Mouse (Mus musculus): ENCODE results near the gene Gpx2.
"Not testable (repeated sequence)": the region's sequence is repeated elsewhere in the genome, so short reads cannot be mapped to it uniquely, and the experiment has no call there.

The Gpx2 gene

GRCm38 (mm10) chr12:76805056-76805811 lies 9.9 kb upstream of the Gpx2 start:
- peak; percentile 27 for DNase-seq (ENCODE audit: inconsistent ontology term)

- DNase-seq (ENCODE audit: inconsistent ontology term): no peak
Measured at GRCm38 (mm10) chr12:76803700-76804252, 8.4 kb upstream of the Gpx2 start.

DNA sequence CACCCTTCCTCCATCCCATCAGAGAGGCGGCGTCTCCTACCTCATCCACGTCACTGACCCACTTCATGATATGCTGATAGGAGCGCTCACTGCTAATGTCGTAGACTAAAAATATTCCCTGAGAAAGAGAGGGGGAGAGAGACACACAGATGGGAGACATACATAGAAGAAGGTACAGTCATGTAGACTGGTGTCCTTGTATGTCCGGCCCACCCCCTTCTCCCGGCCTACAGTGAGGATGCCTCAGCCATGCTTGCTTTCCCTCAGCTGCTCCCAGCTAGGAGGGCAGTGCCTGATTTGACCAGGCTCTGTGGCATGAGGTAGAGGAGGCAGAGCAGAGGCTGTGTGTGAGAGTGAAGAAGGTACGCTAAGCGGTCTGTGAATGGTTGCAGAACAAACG lies 7.7 kb upstream of the Gpx2 start:
- DNase-seq (ENCODE audit: inconsistent ontology term): no peak

DNA sequence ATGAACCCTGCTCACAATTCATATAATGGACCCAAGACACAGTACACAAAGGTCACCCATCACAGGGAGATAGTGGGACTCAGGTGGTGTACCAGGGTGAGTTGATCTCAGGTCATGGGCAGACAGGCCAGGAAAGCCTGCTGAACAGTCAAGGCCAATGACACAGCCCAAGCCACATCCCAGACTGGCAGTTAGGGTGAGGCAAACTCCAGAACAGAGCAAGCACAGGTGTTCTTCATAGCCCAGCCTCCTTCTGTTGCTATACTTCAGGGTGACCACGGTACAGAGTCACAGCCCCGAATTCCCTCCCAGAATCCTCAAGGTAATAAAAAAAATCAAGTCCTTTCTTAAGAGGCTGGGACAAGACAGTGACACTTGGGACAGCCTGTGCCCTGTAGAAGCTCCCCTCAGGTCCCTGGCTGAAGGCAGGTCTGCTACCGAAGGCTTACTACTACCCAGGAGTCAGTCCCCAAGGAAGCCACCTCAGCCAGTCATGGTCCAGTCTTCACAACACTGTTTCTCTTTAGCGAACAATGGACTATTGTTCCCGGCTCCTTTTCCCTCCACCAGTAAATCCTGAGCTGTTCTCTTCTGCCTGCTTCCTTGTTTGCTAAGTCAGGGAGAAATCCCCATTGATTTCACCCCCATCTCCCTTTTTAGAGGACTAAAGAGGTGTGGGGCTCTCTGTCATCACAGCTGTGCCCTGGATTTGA lies 2.8 kb upstream of the Gpx2 start:
- DNase-seq (ENCODE audit: inconsistent ontology term): no peak

DNA sequence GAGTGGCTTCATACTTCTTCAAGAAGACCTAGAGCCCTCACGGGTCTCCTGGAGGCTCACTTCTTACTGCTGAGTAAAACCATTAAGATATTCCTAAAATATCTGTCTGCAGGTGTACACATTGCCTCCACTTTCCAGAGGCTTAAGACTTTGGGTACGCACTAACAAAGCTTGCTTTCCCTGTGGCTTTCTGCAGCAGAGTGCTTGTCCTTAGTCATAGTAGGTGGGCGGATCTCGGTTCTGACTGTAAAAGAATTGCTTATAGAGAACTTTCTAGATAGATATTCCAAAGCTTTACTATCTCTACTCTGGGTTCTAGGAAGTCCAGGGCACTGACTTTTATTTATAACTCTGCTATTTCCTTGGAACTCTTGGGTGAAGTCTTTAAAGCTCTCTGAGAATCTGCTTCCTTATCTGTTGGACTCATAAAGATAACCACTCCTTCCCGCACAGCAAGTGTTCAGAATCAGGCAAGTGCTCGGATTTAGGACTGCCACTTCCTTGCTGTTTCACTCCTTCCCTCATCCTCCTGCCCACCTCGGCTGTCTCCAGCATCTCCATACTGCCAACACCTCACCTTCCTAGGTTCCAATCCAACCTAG lies 1.7 kb upstream of the Gpx2 start:
- DNase-seq (ENCODE audit: inconsistent ontology term): no peak

DNA sequence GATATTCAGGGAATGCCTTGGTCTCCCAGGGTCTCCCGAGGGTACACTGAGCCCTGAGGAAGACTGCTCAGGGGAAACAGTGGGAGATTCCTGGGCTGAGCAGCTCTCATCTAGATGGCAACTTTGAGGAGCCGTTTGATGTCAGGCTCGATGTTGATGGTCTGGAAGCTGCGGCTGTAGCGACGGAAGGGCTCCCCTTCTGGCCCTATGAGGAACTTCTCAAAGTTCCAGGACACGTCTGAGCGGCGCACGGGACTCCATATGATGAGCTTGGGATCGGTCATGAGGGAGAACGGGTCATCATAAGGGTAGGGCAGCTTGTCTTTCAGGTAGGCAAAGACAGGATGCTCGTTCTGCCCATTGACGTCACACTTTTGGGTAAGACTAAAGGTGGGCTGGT lies 2.8 kb downstream of the Gpx2 start:
- DNase-seq (ENCODE audit: inconsistent ontology term): not testable (repeated sequence)

DNA sequence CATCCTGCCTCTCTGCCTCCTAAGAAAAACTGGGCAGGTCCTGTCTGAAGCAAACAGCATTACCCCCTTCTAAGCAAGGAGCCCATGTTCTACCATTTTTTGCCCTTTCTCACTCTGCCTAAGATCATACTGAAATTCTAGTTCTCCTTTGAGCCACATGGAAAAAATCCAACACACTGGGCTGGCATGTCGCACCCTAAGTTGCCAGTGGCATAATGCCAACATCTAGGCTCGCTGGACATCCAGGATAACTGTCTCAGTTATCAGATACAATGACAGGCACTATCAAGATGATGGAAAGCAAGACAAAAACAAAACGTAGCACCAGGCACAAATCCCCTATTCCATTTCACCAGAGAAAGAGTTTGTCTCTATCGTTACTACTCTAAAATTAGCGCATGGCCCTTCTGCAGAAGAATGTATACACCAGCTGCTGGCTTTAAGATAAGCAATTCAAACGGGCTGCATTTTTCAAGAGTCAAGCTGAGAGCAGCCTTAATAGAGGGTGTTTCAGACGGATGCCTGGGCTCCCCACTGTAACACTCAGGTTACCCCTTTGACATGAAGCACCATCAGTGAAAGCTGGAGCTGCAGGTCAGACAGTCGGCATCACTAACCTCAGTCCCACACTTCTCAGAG lies 4.8 kb downstream of the Gpx2 start:
- DNase-seq (ENCODE audit: inconsistent ontology term): no peak

DNA sequence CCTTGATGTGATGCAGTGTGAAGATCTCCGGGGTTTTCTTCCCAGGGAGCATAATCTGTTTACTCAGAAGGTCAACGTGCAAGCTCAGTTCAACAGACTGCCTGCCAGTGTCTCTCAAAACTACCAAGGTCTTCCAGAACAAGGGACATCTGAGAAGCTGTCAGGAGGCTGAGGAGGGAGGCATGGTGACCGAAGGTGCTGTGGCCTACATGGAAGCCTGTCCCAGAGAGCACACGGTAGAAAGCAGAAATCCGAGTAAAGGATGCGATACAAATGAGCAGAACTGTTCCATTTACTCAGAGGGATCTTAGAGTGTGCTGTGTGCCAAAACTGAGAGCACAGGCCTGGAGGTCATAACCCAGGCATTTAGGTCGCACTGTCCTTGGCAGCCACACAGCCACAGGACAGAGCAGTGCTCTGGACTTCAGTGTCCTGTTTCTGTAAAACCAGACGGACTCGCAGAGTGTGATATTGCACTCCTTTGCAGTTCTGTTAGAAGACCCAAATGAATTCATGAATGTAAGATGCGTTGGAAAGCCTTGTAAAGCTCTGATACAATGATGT lies 11.2 kb downstream of the Gpx2 start:
- no peak for DNase-seq (ENCODE audit: inconsistent ontology term)

DNA sequence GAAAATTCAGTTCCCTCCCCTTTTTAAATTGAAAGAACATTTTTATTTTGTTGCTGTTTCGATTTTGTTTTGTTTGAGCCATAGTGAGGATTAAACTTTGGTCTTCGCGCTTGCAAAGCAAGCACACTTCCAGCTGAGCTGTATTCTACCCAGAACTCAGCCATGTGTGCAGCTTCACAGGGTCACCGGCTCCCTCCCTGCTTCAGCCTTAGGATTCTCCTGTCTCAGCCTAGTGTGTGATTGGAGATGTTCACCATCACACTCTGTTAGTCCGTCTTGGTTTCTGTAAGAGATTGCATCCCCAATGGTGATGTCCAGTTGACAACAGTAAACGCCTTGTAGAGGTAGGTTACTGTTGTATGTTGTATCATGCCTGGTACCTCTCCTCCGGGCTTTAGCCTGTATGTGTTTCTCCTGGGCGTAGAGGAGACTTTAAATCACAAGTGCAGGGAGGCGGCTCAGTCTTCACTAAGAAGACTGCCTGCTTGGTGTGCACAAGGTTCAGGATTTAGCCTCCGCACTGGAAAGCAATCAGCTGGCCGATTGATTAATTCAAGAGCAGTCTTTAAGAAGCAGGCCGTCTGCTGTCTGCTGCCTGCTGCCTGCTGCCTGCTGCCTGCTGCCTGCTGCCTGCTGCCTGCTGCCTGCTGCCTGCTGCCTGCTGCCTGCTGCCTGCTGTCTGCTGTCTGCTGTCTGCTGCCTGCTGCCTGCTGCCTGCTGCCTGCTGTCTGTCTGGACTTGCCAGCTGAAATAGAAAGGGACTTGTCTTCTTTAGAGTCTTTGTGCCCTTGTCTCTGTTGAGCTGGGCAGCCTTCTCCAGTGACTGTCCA lies 14.5 kb downstream of the Gpx2 start:
- DNase-seq (ENCODE audit: inconsistent ontology term): no peak

GRCm38 (mm10) chr12:76779951-76780350 lies 15.4 kb downstream of the Gpx2 start:
- no peak for DNase-seq (ENCODE audit: inconsistent ontology term)

DNA sequence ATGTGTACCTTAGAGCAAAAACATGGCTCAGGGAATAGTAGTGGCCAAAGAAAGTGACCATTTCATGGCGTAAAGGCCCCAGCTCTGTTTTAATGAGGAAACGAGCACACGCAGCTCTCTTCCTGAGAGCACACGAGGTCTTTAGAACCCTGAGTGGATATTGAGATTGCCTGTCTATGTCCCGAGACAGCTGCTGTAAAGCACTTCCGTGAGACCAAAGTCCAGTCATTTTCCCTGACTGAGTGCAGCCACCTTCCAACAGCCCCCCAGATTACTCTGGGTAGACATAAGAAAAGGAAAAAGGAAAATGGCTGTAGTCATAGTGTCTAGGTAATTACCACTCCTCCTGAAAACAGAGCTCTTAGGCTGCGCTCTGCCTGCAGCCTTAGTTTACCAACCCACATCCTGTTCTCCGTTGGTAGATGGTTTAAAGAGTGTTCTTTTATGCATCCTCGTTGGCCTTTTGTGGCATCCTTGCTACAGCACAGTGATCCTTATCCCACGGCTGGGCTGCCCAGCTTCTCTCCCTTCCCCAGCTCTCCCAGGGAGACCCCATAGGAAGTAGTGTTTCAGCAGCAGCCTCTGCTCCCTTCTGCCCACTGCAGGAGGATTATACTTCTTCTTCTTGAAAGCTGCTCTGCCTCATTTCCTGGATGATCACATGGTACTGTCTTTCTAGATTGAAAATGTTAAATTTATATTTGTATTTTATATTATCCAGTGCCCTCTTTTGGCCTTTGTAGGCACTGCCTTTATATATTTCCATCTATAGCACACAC lies 16.9 kb downstream of the Gpx2 start:
- no peak for DNase-seq (ENCODE audit: inconsistent ontology term)

- DNase-seq (ENCODE audit: inconsistent ontology term): no peak
Measured at GRCm38 (mm10) chr12:76777845-76778244, 17.5 kb downstream of the Gpx2 start.

DNA sequence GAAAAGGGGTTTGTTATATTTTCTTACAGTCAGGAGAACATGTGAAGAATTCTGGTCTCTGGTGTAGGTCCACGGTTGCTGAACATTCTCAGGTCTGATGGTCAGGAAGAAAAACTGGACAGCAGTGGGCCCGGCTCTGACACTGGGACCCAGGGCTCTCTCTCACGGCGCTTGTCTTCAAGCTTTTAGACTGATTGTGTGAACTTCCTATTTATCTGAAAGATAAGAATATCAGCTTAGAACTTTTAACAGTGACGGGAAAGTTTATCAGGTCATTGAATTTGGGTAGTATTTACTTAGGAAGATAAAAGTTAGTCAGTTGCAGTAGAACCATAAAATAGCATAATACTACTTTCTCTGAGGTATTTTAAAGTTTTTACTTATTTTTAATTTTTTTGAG lies 18.5 kb downstream of the Gpx2 start:
- no peak for DNase-seq (ENCODE audit: inconsistent ontology term)

DNA sequence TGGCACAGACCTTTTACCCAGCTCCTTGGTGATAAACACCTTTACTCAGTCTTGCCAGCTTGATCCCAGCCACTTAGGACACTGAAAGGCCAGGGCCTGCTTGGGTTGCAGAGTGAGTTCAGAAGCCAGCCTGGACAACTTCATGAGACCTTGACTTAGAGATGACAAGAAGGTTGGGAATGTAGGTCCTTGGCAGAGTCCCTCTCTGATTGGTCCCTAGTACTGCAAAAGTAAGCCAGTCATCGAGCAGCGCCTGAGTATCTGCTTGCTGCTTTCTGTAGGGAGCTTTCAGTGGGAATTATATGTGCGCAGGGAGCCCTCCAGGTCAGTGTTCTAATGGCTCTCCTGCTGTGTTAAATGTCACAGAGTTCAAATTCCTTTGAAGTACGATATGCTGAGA lies 20.2 kb downstream of the Gpx2 start:
- DNase-seq (ENCODE audit: inconsistent ontology term): no peak

- DNase-seq (ENCODE audit: inconsistent ontology term): no peak
Measured at GRCm38 (mm10) chr12:76774652-76775051, 20.7 kb downstream of the Gpx2 start.

DNA sequence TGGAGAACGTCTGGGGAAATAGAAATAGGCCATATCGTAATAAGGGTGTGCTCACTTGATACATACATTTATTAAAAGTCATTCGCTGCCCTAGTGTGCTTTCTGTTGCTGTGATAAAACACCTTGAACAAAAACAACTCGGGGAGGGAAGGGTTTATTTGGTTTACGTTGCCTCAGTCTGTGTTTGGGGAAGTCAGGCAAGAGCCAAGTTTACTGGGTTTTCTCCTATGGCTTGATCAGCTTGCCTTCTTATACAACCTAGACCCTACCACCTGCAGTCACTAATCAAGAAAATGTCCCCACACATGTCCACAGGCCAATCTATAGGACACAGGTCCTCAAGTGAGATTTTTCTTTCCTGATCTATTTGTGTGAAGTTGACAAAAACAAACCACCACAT lies 23.8 kb downstream of the Gpx2 start:
- DNase-seq (ENCODE audit: inconsistent ontology term): no peak

DNA sequence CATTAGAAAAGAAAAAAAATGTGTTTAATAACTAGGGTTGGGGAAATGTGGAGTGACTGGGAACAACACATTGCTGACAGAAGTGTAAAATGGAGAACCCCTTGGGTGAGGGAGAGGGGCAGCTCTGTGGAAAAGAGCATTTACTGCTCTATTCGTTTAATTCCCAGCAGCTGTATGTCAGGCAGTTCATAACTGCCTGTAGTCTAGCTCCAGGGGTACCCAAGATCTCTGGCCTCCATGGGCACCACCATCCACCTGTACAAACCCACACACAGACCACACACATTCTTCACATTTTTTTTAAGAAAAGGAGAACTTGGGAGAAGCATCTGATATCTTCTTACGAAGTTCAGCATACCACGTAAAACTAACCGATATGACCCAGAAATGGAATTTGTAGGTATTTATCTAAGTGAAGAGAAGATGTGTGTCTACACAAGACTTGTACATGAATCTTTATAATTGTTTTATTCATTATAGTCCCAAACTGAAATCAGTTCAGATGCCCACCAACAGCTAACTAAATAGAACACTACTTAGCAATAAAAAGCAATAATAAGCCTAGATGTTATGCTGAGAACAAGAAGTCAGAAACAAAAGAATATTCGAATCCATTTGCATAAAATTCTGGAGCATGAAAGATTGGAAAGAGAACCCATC lies 24.4 kb downstream of the Gpx2 start:
- no peak for DNase-seq (ENCODE audit: inconsistent ontology term)

DNA sequence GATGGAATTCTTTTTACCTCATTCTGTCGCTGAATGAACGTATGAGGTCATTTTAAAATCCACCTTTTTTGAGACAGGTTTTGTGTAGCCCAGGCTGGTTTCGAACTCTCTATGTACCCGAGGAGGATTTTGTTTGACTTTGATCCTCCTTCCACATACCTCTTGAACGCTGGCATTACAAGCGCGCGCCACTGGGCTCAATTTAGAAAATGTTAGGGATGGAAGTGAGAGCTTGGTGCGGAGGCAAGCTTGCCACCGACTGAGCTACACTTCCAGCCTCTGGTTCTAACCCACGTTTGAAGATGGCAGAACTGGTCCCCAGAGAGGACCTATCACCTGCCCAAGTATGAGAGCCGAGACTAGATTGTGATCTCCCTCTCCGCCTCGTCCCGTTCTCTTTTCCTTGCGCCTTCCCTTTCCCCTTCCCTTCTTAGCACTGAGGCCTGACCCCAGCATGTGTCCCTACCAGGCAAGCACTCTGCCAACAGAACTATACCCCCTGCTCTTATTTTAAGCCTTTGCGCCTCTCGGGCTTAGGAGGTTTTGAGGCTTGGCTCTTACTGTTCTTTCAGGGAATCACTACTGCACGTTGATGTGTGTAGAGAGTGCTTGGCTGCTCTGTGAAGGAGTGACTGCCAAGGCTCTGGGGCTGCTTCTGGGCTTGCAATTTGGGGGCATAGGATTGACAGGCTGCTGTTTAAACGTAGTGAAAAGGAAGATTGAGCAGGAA lies 29.3 kb downstream of the Gpx2 start:
- DNase-seq (ENCODE audit: inconsistent ontology term): no peak

DNA sequence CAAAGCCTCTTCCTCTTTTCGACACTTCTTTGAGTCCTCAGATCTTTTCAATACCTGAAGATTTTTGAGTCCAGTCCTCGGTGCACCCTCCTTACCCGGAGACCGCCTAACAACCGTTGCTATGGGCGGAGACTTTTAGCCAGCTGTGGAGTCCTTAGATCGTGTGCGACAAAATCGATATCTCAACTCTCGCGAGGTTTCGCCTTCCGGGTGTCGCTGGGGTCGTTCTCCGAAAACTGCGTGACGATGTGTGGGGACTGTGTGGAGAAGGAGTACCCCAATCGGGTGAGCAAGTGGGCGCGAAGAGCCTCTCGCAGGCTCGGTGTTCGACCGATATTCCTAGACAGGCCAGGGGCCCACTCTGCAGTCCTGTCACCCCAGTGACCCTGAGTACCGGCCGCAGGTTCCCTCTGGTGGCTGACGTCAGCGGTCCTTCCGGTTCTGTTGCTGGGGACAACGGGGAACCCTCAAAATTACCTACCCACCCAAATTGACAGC lies 30.0 kb downstream of the Gpx2 start, which contains the start of the genes Churc1 and Fntb:
Churc1 (plus strand) TSS at position 185 of the 498 bp plus-strand sequence.
Fntb (plus strand) TSS at position 236 of the 498 bp plus-strand sequence.
- peak; percentile 90 for DNase-seq (ENCODE audit: inconsistent ontology term)

Data from Muller cell, postnatal 12 days (primary cell).